Mouse (Mus musculus) E14TG2a.4 (cell line): ENCODE measurements around the gene Hspg2.

Experiments
- H3K27me3 ChIP-seq: 2 replicates; pipeline ENCODE4 v1.6.1; 2014; ENCODE audit warnings: low read length, control low read depth; ENCODE audit not compliant: insufficient read depth
- H3K36me3 ChIP-seq: 2 replicates; pipeline ENCODE4 v1.6.1; 2014; ENCODE audit warnings: low read length, control low read depth; ENCODE audit not compliant: insufficient read depth
- H3K4me1 ChIP-seq: replicated peaks from 2 replicates; pipeline ENCODE4 v1.6.1; 2014; ENCODE audit warnings: low read depth, low read length, control low read depth
- H3K4me3 ChIP-seq: replicated peaks from 2 replicates; pipeline ENCODE4 v1.5.1; 2014; ENCODE audit warnings: mild to moderate bottlenecking, low read length
- H3K9me3 ChIP-seq: 2 replicates; pipeline ENCODE4 v1.6.1; 2014; ENCODE audit warnings: low read length, control low read depth
- CTCF ChIP-seq: conservative IDR thresholded peaks from 2 replicates; pipeline ENCODE4 v1.5.1; 2014; ENCODE audit warnings: low read length
- NANOG ChIP-seq: IDR thresholded peaks from 2 replicates; pipeline ENCODE4 v1.6.1; 2014; ENCODE audit warnings: borderline replicate concordance, low read length, mixed read lengths
- POU5F1 ChIP-seq: IDR thresholded peaks from 2 replicates; pipeline ENCODE4 v1.6.1; 2014; ENCODE audit warnings: low read length, borderline replicate concordance

Gene Hspg2

GRCm38 (mm10) chr4:137447363-137448196 is 21.0 kb upstream of the Hspg2 start:
- Histone ChIP-seq H3K36me3 (no peaks in the 10 kb centered on the region), H3K4me1 (peaks cover 53% of the 10 kb centered on the region), H3K27me3 (no peaks in the 10 kb centered on the region), H3K4me3 (peak overlapping the region; percentile 43), H3K9me3 (no peaks in the 10 kb centered on the region)
- TF ChIP-seq CTCF (no peak), NANOG (no peak), POU5F1 (no peak)

- Histone ChIP-seq H3K27me3 (no peaks in the 10 kb centered on the region), H3K9me3 (no peaks in the 10 kb centered on the region), H3K36me3 (no peaks in the 10 kb centered on the region), H3K4me1 (peaks cover 59% of the 10 kb centered on the region), H3K4me3 (peak overlapping the region; percentile 43)
- TF ChIP-seq CTCF (no peak), POU5F1 (no peak), NANOG (no peak)
These were observed 20.4 kb upstream of the Hspg2 start for GRCm38 (mm10) chr4:137448197-137448596.

DNA sequence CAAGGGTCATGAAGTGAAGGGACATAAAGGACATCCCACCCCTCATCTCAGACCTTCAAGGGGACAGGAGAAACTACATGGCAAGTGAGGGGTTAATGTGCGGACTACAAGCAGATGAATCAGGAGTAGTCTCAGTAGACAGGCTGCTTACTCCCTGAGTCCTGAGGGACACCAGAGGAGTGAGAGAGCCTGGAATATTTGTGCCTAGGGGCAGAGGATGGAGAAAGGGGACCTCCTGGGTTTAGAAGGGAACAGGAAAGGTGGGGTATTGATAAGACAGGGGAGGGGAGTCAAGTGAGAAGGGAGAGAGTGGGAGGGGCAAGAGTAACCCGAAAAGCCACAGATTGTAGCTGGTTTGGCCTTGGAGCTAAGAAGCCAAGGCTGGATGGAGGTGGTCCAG is 19.9 kb upstream of the Hspg2 start:
- Histone ChIP-seq H3K4me3 (peak overlapping the region; percentile 43; the same call in 1 of the 2 replicates), H3K36me3 (no peaks in the 10 kb centered on the region), H3K27me3 (no peaks in the 10 kb centered on the region), H3K9me3 (no peaks in the 10 kb centered on the region), H3K4me1 (peaks cover 63% of the 10 kb centered on the region)
- TF ChIP-seq NANOG (no peak), POU5F1 (no peak), CTCF (no peak)

DNA sequence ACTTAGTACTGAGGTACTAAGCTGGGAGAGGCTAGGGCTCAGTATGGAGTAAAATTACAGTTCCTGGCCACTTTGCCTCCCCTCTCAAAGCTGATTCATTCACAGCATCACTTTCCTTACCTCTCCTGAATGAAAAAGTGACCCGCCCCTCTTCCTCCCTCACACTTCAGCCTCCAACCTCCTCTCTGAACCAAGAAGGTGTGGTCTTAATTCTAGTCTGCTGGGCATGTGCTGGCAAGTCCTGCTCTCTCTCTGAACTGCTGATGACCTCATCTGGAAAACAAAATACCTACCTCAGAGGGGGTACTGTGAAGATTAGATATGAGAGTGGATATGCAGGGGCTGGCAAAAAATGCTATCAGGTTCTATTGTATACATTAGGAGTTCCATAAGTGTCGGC is 19.4 kb upstream of the Hspg2 start:
- Histone ChIP-seq H3K27me3 (no peaks in the 10 kb centered on the region), H3K9me3 (no peaks in the 10 kb centered on the region), H3K36me3 (no peaks in the 10 kb centered on the region), H3K4me1 (peaks cover 63% of the 10 kb centered on the region), H3K4me3 (peak overlapping the region; percentile 32; the same call in 1 of the 2 replicates)
- no peak for TF ChIP-seq CTCF

GRCm38 (mm10) chr4:137449715-137450114 is 18.9 kb upstream of the Hspg2 start:
- peaks cover 69% of the 10 kb centered on the region for H3K4me1 ChIP-seq
- H3K9me3 ChIP-seq = no peaks in the 10 kb centered on the region
- no peaks in the 10 kb centered on the region for H3K27me3 ChIP-seq
- H3K36me3 ChIP-seq = no peaks in the 10 kb centered on the region
- H3K4me3 ChIP-seq = peak overlapping the region; percentile 26; the same call in 1 of the 2 replicates
- TF ChIP-seq CTCF (no peak), NANOG (no peak), POU5F1 (no peak)

GRCm38 (mm10) chr4:137452190-137452589 is 16.4 kb upstream of the Hspg2 start:
- TF ChIP-seq NANOG (no peak), POU5F1 (no peak), CTCF (no peak)
- Histone ChIP-seq H3K27me3 (no peaks in the 10 kb centered on the region), H3K36me3 (no peaks in the 10 kb centered on the region), H3K4me1 (peaks cover 75% of the 10 kb centered on the region), H3K9me3 (no peaks in the 10 kb centered on the region), H3K4me3 (no peak overlapping the region)

GRCm38 (mm10) chr4:137453234-137453767 is 15.3 kb upstream of the Hspg2 start, which contains the start of gene 1700013G24Rik:
1700013G24Rik (plus strand) TSS chr4:137453284.
- H3K4me1 ChIP-seq = peaks cover 68% of the 10 kb centered on the region
- no peaks in the 10 kb centered on the region for H3K27me3 ChIP-seq
- TF ChIP-seq POU5F1 (no peak), NANOG (no peak), CTCF (no peak)
- H3K4me3 ChIP-seq = peak within 1 kb of the TSS; percentile 35
- H3K36me3 ChIP-seq = no peaks in the 10 kb centered on the region
- H3K9me3 ChIP-seq = no peaks in the 10 kb centered on the region

- Histone ChIP-seq H3K36me3 (no peaks in the 10 kb centered on the region), H3K9me3 (no peaks in the 10 kb centered on the region)
- TF ChIP-seq NANOG (no peak), POU5F1 (no peak), CTCF (no peak)
These were observed 14.0 kb upstream of the Hspg2 start for GRCm38 (mm10) chr4:137454582-137454981.

More at GRCm38 (mm10) chr4:137454582-137454981, 14.0 kb upstream of the Hspg2 start:
- Histone ChIP-seq H3K4me3 (0 out of 2 replicates have a peak overlapping the region, but pooled peaks have one; percentile 26), H3K27me3 (no peaks in the 10 kb centered on the region), H3K4me1 (peaks cover 68% of the 10 kb centered on the region)
